Mouse (Mus musculus) cerebellum, postnatal 36 days (tissue): ENCODE data around the gene Tango6.
A peak's percentile ranks its signal among the peaks of the same experiment; 100 is the strongest.
"Not testable (repeated sequence)": the region's sequence is repeated elsewhere in the genome, so short reads cannot be mapped to it uniquely, and the experiment has no call there.

ENCODE experiments used
- DNase-seq, 2 experiments: peaks; one replicate each; pipeline ENCODE4 v3.0.0; 2021 to 2022; ENCODE audit warnings: mixed read lengths in 2 of 2

Tango6 gene

DNA sequence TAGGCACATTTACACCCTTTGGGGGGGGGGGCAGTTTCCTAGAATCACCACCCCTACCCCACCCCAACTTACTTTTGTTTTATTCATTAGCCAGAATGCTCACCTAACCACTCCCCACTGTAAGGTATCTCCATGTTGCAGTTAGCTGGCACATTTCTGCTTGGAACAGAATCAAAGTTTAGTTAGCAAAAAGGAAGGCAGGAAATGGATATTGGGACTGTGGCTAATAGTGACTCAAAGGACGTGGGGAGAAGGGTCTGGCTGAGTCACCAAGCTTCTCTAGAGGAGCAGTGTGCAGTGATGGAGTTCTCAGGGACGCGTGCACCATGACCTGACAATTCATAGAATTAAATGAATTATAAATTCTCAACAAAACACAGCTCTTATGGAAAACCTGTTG, 136.7 kb downstream of the Tango6 start:
- no peak for DNase-seq

DNA sequence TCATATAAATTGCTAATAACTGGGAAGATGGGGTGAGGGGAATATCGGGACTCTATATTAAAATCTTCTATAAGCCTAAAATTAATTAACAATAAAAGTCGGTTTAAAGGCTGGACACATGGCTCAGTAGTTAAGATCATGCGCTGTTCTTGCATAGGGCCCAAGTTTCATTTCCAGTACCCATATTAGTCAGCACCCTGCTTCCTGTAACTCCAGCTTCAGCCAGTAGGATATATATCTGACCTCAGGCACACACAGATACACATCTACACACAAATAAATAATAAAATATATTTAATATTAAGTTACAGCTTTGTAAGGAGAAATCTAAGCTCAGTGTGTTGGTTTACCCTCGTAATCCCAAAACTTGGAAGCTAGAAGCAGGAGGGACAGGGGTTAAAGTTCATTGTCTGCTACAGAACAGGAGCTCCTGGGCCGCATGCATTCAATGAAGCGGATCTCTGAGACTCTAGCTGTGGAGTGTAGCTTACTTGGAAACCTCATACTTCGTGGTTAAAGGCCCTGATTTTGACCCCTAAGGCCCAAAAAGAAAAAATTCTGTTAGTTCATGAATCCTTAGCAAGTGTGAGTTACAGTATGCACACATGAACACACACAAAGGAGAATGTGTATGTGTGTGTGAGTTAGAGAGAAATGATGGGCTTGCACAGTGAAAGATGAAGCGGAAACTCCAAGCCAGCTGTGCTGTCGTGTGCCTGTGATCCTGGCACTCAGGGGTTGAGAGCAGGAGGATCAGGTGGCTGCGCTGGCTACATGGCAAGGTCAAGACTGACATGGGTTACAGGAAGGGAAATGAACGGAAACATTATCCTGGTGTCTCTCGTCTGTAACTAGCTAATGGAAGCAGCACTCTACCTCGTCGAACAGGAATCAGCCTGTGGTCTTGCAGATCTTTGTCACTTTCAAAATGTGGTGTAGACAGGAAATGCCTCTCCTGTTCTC, 138.0 kb downstream of the Tango6 start:
- no peak for DNase-seq

DNA sequence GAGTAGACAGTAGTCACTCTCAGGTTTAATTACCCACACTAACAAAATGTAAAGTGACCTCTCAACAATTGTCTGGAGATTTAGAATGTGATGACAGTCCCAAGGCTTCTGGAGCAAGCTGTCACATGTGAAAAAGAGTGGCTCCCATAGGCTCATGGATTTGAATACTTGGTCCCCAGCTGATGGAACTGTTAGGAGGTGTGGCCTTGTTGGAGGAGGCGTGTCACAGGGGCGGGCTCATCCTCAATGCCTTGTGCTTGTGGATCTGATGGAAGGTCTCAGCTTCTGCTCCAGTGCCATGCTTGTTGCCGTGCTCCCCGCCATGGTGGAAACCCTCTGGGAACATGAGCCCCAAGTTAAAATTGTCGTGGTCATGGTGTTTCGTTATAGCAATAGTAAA, 146.1 kb downstream of the Tango6 start:
- DNase-seq, result no peak

DNA sequence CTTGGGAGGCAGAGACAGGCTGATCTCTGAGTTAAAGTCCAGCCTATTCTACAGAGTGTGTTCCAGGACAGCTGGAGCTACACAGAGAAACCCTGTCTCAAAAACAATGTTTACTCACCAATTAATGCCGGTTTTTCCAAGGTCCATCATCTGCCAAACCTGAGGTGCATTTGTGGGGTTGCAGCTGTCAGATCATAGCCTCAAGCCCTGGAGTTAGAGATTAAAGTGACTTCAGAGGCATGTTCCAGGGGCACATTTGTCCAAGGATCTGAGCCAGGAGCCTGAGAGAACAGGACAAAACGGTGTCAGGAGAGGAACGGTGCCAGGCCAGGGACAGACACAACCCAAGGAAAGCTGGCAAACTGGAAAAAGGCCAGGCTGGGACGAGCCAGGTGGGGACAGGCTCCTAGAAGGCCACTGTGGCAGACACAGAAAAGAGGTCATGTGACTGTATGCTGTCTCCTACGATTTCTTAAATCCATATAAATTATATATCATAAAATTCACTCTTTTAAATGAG, 146.7 kb downstream of the Tango6 start:
- DNase-seq, result peak; percentile 81 to 84

DNA sequence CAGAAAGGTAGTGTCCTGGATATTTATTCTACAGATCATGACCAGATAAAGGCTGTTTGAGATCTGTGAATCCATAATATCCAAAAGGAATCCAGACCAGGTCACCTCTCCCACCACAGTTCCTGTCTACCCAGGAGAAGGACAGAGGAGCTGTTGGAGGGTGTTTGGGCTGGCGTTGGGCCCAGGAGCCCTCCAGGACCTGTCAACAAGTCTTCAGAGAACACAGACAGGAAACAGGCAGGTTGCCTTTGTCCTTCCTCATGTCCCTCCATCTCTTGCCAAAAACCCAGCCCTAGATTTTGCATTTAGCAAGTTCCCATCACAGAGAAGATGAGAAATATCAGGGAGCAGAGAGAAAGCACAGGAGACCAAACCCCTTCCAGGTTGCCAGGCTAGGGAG, 152.0 kb downstream of the Tango6 start:
- DNase-seq, result no peak

DNA sequence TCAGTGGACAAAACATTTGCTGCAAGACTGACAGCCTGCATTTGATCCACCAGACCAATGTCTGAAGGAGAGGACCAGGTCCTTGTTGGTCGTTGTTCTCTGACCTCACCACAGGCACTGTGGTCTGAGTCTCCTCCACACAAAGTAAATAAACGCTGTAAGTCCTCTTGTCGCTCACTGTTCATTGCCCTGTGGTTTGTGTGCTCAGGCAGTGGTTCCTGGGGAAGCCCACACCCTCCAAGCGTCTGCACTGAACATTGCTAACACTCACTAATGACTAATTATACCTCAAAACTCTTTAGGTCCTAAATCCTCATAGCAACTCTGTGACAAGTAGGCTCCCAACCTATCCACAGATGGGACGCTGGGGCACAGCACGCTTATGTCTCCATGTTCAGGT, 153.7 kb downstream of the Tango6 start:
- DNase-seq, result no peak

DNA sequence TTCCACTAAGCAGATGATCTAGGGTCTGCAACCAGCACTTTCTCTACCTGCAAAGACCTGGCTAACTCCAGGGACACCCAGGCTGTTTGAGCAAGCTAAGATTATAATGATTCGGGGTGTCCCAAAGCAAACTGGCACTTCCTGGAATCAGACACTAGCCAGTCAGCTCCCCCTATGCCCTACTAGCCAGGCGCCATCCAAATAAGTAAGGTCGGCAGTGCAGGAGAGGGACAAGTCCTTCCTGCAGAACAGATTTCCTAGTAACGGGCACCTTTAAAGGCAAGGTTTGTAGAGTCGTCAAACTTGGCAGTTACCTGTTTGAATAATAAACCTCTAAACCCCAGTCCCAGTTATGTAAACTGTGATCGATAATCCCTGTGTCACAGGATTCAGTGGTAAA, 155.9 kb downstream of the Tango6 start:
- no peak for DNase-seq

DNA sequence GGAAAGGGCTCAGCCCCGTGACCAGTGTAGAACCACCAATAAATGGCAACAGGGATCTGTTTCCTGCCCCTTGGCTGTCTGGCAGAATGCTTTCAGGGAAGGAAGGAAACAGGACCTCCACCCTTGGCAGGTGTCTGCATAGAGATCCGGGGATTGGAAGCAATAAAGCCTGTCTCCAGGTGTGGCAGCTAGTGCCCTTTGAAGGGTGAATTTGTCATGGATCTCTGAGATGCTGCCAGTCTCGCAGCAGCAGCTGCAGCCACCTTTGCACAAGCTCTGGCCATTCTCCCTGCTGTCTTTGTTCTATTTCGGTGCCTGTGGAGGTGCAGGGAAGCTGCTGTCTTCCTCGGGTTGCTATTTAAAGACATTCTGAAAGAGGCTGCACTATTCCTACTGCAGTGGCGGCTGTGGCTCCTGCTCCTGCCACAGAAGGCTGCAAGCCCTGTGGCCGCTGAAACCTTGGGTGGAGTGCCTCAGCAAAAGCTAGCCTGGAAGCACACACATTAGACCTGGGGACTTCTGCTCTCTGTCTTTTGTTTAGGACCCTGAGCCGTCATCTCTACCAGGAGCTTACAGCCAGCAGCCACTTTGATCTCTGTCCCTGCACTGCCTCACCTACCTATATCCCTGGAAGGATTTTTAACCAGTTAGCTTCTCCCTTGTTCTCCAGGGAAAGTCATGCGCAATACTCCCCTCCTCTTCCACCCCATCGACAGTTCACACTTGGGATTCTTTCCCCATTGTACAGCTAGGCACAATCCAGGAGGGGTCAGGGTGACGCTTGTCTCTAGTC, 156.5 kb downstream of the Tango6 start:
- peak in 1 of 2 experiments; percentile 17 for DNase-seq

DNA sequence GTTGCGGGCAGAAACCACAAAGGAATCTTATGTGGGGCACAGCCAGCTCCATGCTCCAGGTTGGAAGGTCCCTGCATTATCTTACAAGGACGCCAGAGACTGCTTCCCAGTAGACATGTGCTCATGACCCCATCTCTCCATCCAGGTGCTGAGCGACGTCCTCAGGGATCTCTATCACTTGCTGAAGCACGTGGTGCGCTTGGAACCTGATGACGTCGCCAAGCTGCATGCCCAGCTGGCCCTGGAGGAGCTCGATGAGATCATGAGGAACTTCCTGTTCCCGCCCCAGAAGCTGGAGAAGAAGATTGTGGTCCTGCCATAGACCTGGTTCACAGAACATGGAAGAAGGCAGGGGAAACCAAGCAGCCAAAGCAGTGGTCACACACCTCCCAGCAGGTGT, 167.2 kb downstream of the Tango6 start:
- no peak for DNase-seq

DNA sequence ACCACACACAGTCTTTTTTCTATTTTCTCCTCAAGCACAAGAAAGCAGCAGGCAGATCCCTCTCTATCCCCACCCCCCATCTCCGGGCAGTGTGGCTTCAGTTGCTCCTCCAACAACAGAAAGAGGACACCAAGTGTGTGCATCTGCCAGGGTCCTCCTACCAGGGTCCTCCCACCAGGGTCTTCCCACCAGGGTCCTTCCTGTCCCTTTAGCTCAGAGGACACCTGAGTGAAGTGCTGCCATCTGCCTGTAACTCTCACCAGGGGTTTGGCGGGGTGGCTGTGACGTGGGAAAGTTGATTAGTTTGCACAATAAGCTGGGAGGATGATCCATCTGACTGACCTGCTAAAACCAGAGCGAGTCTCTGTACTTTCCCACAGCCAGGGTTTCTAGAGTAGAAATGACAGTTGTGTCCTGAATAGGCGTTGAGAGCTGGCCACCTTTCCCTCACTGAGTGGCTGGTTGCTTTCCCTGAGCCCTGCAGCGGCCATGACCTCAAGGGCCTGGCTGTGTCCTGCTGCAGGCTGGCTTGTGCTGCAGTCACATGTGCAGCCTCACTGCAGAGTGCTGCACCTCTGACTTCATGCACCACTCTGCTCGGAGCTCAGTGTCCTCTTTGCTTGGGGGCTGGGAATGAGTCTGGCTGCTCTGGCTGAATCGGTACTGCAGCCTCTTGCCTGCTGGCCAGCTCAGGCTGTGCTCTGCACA, 171.8 kb downstream of the Tango6 start:
- DNase-seq, result no peak

DNA sequence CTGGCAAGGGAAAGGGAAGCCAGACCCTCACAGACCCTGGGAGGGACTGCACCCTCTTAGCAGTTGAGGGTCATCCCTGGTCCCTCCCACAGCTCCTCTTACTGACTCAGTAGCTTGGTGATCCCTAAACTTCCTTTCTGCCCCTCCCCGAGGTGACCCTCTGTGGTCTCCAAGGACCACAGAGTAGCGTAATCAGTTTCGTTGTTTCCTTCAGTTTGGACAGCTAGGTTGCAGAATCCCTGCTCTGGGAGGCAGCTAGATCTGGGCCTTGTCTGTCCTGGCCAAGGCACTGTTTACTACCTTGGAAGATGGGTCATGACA, 172.3 kb downstream of the Tango6 start:
- DNase-seq, result no peak

DNA sequence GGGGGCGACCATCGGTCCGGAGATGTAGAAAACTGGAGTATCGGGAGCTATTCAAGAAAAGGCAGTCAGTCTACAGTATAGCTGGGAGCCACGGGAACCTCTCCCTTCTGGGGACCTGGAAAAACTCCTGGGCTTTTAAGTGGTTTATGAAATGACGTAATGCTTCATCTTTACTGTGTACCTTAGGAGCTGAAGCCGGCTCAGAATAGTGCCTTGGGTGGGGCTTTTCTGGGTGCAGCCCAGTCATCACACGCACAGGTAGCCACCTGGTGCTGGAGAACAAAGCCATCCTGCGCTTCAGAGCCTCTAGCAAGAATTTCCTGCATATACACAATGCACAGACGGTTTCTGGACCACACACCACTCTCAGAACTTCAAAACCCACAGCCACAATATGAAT, 180.0 kb downstream of the Tango6 start:
- DNase-seq, result no peak

DNA sequence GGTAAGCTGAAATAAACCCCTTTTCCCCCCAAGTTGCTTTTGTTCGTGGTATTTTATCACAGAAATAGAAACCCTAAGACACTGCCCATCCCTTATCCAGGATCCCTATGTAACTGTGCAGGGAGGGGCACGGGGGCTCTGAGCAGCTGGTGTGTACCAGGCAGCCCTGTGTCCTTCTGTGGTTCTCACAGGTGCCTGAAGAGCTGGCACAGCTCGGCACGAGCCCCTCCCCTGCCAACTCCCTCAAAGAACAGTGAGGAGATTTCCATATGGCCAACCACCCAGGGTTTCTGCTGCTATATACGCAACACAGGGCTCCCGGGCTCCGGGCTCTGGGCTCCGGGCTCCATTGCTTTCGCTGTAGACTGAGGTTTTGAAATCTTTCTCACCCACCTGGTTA, 182.5 kb downstream of the Tango6 start:
- DNase-seq, result peak; percentile 23 to 31

DNA sequence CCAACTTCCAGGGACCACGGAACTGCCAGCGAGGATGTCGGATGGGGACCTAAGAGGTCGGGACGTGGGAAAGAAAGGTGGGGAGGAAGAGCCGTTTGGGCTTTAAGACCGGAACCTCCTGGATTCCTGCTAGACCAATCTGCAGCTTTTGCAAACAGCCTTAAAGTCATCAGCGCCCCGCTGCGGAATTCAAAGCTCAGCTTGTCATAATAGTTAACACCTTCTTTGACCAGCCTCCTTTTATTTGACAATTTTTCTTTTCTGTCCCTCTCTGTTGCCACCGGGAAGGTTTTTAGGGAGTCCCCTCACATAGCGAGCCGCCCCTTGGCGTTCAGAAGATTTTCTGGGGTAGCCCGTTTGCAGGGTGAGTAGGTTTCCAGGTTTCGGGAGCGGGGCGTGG, 187.2 kb downstream of the Tango6 start, which contains the start of gene Has3:
Gene Has3, plus strand, starts transcription at position 192 of the 400 bp plus-strand sequence.
- DNase-seq, result peak in 1 of 2 experiments; percentile 15

DNA sequence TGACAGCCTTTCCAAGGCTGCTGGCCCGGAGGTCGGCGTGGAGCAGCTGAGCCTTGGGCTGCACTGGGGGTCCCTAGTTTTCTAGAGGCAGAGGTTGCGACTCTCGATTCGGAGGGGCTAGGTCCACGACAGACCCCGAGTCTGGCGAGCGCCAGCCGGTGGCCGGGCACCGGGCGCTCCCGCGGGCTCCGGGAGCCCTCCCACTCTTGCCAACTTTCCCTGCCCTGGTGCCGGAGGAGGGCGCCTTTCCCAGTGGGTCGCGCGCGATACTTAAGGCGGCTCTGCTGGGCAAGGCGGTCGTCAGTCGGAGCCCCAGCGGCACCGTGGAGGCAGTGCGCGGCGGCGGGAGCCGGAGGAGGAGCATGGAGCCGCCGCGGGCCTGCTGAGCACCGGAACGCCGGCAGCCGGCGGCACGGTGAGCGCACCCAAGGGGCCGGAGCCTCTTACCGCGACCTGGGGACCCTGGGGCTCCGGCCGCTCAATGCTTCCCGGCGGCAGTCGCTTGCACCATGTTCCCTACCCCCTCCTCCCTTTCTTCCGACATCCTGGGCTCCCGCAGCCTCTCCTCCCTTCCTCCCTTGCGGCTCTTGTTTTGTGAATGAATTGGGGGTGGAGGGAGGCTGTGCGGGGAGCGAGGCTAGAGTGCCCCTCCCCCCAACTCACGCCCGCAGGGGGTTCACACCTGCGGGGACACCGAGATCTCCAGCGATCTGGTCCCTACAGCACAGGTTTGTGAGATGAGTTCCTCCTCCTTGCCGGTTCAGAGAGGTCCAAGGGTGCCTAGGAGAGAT, 187.9 kb downstream of the Tango6 start:
- DNase-seq, result peak; percentile 46 to 51

DNA sequence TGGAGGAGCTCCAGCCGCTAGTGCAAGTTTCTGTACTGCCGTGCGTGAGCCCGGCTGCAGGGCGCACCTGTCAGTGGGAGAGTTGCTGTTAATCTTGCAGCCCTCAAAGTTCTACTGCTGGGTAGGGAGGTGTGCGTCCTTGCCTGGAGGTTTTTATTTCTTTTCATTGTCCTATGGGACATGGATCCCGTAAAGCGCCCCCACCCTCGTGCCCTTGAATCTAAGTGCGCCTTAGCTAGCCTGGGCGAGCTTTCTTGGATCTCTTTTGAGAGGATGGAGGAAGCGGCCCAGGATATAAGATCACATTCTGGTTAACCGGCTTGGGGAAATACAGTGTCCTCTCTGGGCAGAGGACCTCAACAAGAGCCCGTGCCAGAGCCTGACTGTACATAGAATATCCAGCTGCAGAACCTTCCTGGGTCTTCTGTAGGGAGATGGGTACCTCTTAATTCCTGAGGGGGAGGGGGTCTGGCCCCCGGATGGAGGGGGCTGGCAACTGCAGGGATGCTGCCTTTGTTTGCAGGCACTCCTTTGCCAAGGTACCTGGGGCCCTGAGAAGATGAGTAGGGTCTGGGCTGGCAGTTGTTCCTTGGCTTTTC, 188.6 kb downstream of the Tango6 start:
- peak in 1 of 2 experiments; percentile 31 for DNase-seq

DNA sequence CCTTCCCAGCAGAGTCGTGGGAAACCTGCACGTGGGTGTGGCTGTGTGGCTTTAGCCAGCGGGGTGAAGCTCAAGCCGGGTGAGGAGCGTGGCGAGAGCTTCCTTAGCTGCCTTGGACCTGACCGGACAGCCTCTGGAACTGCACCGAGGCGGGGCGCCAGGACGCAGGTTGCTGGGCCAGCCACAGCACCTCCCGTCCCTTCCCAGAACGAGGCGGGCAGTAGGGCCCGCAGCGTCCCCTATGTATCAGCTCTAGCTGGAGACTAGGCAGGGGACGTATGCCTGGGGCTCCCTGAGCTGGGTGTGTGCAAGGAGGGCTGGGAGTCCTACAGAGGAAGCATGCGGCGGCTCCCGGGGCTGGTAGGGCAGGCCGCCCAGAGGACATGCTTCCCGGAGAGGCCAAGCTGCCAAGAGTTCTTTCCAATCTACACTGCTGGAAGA, 189.1 kb downstream of the Tango6 start:
- DNase-seq, result peak; percentile 60 to 66

DNA sequence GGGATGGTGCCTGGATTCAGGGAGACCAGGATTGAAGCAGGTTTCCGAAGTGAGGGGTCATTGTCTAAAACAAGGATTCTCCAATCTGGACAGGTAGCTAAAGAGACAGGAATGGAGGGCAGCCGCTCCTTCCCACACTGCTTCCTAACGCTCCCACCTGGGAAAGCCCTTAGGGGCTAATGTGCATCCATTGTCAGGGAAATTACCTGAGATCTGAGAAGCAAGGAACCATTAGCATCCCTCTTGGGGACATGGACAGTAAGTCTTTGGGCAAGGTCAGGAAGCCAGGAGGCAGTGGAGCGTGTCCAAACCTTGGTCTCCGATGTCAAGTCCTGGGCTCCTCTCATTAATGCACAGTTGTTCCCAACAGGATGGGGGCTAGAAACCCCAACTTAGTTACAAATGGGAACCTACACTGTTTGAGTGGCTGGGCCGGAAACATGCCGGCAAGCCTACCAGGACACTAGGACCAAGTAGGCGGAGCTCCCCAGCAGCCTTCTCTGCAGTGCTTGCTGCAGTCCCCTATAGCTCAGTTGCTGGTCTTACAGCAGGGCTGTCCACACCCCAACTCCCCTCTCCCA, 189.7 kb downstream of the Tango6 start:
- DNase-seq, result no peak

DNA sequence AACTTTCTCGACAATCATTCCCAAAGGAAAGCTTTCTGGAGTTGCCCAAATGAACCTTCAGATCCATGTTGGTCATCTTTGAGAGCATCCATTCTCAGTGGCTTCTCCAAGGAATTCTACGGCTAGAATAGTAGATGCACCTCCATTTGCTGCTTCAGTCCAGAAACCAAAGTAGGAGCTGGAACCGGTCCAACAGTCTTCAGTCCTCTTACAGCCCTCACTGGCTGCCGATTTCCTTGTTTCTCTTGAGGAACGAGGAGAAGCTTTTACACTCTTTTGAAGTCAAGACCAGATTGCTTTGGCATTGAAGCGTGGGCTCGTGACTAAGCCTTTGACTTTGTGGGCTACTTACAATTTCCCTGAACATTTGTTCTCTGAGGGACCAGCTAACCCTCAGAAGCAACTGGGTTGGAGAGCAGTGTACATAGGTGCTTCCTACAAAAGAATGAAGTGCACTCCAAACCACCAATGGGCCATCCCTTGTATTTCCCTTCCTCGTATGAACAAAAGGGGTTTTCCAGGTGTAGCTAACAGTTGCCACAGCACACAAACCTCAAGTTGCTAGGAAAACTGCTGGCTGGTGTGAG, 197.3 kb downstream of the Tango6 start:
- no peak for DNase-seq

DNA sequence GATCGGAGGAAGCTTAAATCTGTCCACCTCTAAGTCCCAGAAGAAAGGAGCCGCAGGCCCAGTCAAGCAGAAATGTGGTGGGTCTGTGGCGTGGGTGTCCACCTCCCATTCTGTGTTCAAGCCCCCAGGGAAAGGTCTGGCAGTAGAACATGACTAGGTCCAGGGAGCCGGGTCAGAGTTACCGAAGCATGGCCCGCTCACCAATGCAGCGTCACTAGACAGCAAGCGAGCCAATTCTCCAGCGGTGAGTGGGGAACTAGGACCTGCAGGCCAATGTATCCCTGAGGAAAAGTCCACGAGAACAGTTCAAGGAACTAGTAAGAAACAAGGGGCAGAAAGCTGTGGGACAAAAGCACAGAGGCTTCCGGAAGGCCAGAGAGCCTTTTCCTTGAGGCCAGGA, 201.2 kb downstream of the Tango6 start:
- DNase-seq, result not testable (repeated sequence)
